Comparison of ENCODE assay signal across 1 mouse cellular context in genomic region chr16:38383683-38384082, GRCm38 (mm10).
TF ChIP-seq lines count a peak whose summit lies in the region.

No protein-coding gene starts in this region.

TF ChIP-seq in CH12.LX, 34 proteins besides CTCF, POLR2A, EP300 and RAD21:
- no peak for TF ChIP-seq JUN (IDR thresholded peaks at IDR 0.05; ENCODE audit: insufficient read depth, low read depth, low read length)
- TF ChIP-seq E2F4 (IDR thresholded peaks at IDR 0.05; ENCODE audit: insufficient replicate concordance, low read depth, low read length): no peak
- TF ChIP-seq TBP (conservative IDR thresholded peaks at IDR 0.05; ENCODE audit: low read depth, low read length): no peak
- no peak for TF ChIP-seq ELF1 (IDR thresholded peaks at IDR 0.05; ENCODE audit: low read depth, low read length)
- no peak for TF ChIP-seq SIN3A (IDR thresholded peaks at IDR 0.05; ENCODE audit: low read length)
- TF ChIP-seq UBTF (IDR thresholded peaks at IDR 0.05; ENCODE audit: low read depth, low read length): no peak
- TF ChIP-seq JUND (conservative IDR thresholded peaks at IDR 0.05; ENCODE audit: low read depth, low read length): no peak
- TF ChIP-seq TCF12 (IDR thresholded peaks at IDR 0.05; ENCODE audit: low read depth, low read length): no peak
- TF ChIP-seq MXI1 (IDR thresholded peaks at IDR 0.05; ENCODE audit: low read depth, low read length): no peak
- TF ChIP-seq POLR2AphosphoS2 (IDR thresholded peaks at IDR 0.05; ENCODE audit: low read depth, low read length): no peak
- no peak for TF ChIP-seq ETS1 (conservative IDR thresholded peaks at IDR 0.05; ENCODE audit: low read depth, low read length)
- no peak for TF ChIP-seq USF1 (IDR thresholded peaks at IDR 0.05; ENCODE audit: low read depth, low read length)
- no peak for TF ChIP-seq MEF2A (IDR thresholded peaks at IDR 0.05; ENCODE audit: borderline replicate concordance, low read depth, low read length)
- no peak for TF ChIP-seq KAT2A (IDR thresholded peaks at IDR 0.05; ENCODE audit: insufficient replicate concordance, low read length)
- no peak for TF ChIP-seq USF2 (conservative IDR thresholded peaks at IDR 0.05; ENCODE audit: low read depth, low read length)
- TF ChIP-seq RCOR1 (conservative IDR thresholded peaks at IDR 0.05; ENCODE audit: low read depth, low read length): no peak
